ENCODE assay signal across 27 mouse cellular contexts in genomic region chr9:103118651-103119275, GRCm38 (mm10). TPM values are rescaled to one million over a fixed set of nuclear protein-coding genes. Genes with fewer than 3 reads are reported as not detected.
A peak's percentile ranks its signal among the peaks of the same experiment; 100 is the strongest.
DNase-seq lines count a peak whose midpoint lies in the region; ATAC-seq and TF ChIP-seq lines count a peak whose summit lies in the region.
"Had no signal": no experiment of that assay in that cellular context is flagged by ENCODE, and none has a peak within 500 bp of the region (broad histone marks: within the 10 kb centered on the region; RNA-seq: fewer than 3 reads in every experiment).

No protein-coding gene starts in this region.

- no peak for TF ChIP-seq POLR2A in cerebellum, adult 2 months (IDR thresholded peaks at IDR 0.05; ENCODE audit: borderline replicate concordance, insufficient read depth, low read length)

- no peak overlapping the region for H3K9ac ChIP-seq in heart, embryonic 12.5 days
- 0 out of 2 replicates have a peak overlapping the region, but pooled peaks have one; percentile 17 for H3K9ac ChIP-seq in neural tube, embryonic 13.5 days
- H3K9ac ChIP-seq: embryonic facial prominence, embryonic 15.5 days; heart, embryonic 15.5 days; liver, embryonic 15.5 days; lung, embryonic 14.5 days had no signal

- peak in 1 of 2 experiments; percentile 54 for DNase-seq in cerebellum, adult 2 months
- DNase-seq in cerebellum, adult 9-11 months, result no peak
- DNase-seq in heart, embryonic 10.5 days (ENCODE audit: low spot score), result peak; percentile 69
- no peak for DNase-seq in neural tube, embryonic 10.5 days (ENCODE audit: extremely low spot score, low spot score)
- DNase-seq in right cerebral cortex, postnatal 25 days, result no peak
- DNase-seq in left cerebral cortex, postnatal 10 days (ENCODE audit: extremely low spot score in 1 of 2, low spot score in 2 of 2), result no peak
- DNase-seq: adrenal gland, postnatal 10 days; gastrocnemius, adult 2 months; gastrocnemius, postnatal 36 days; heart, adult 2 months; kidney, adult 9 months; kidney, postnatal 10 days; layer of hippocampus, postnatal 36 days; lung, embryonic 14.5 days; lung, postnatal 14 days; right cerebral cortex, adult 18-20 months; right cerebral cortex, postnatal 4 days; thymus, adult 18-20 months; thymus, postnatal 25 days had no signal

- no peaks in the 10 kb centered on the region for H3K36me3 ChIP-seq in heart, embryonic 10.5 days
- H3K36me3 ChIP-seq in heart, embryonic 12.5 days, result no peaks in the 10 kb centered on the region
- H3K36me3 ChIP-seq in neural tube, embryonic 13.5 days, result peaks cover 10% of the 10 kb centered on the region; the same call in 1 of the 2 replicates
- H3K36me3 ChIP-seq: embryonic facial prominence, embryonic 10.5 days; embryonic facial prominence, embryonic 15.5 days; heart, embryonic 15.5 days; liver, embryonic 15.5 days had no signal

- H3K9me3 ChIP-seq in heart, embryonic 10.5 days, result no peaks in the 10 kb centered on the region
- no peaks in the 10 kb centered on the region for H3K9me3 ChIP-seq in heart, embryonic 12.5 days (replicated peaks)
- H3K9me3 ChIP-seq in neural tube, embryonic 13.5 days, result no peaks in the 10 kb centered on the region
- H3K9me3 ChIP-seq: embryonic facial prominence, embryonic 10.5 days; embryonic facial prominence, embryonic 15.5 days; heart, embryonic 15.5 days; liver, embryonic 15.5 days had no signal

- intact Hi-C loops in left cerebral cortex, postnatal 10 days (cut with DNase I), result no loop called here

- H3K4me2 ChIP-seq in heart, embryonic 12.5 days, result no peak overlapping the region
- no peak overlapping the region for H3K4me2 ChIP-seq in neural tube, embryonic 13.5 days
- H3K4me2 ChIP-seq: embryonic facial prominence, embryonic 15.5 days; heart, embryonic 15.5 days; liver, embryonic 15.5 days; lung, embryonic 14.5 days had no signal

- no peak for TF ChIP-seq CTCF in cerebellum, adult 2 months (IDR thresholded peaks at IDR 0.05; ENCODE audit: borderline replicate concordance, insufficient read depth, low read depth, low read length)

- 12% methylated on average over 5 of the region's 5 CpGs for WGBS in cerebellum, adult 2 months
- WGBS in heart, embryonic 10.5 days, result 82% methylated on average over 5 of the region's 5 CpGs
- WGBS in heart, embryonic 12.5 days, result 84% methylated on average over 5 of the region's 5 CpGs
- WGBS in neural tube, embryonic 13.5 days, result 88% methylated on average over 5 of the region's 5 CpGs

- peak overlapping the region; percentile 45; the same call in 1 of the 2 replicates for H3K27ac ChIP-seq in cerebellum, adult 2 months (ENCODE audit: insufficient read depth, low read length)
- no peak overlapping the region for H3K27ac ChIP-seq in heart, embryonic 10.5 days
- H3K27ac ChIP-seq in heart, embryonic 12.5 days (ENCODE audit: poor library complexity, severe bottlenecking), result no peak overlapping the region
- H3K27ac ChIP-seq in neural tube, embryonic 13.5 days (replicated peaks), result peak overlapping the region; percentile 54; the same call in 1 of the 2 replicates
- H3K27ac ChIP-seq: embryonic facial prominence, embryonic 10.5 days; embryonic facial prominence, embryonic 15.5 days; gastrocnemius, adult 2 months; heart, adult 2 months; heart, embryonic 15.5 days; liver, embryonic 15.5 days; stomach, postnatal 0 days had no signal

- ATAC-seq in heart, embryonic 12.5 days (ENCODE audit: insufficient number of reproducible peaks, low FRiP score), result no peak
- no peak for ATAC-seq in neural tube, embryonic 13.5 days (ENCODE audit: low read depth)
- ATAC-seq: intestine, postnatal 0 days had no signal

- H3K4me3 ChIP-seq in cerebellum, adult 2 months (replicated peaks; ENCODE audit: insufficient read depth, low read depth, low read length), result peak overlapping the region; percentile 18
- no peak overlapping the region for H3K4me3 ChIP-seq in heart, embryonic 10.5 days
- H3K4me3 ChIP-seq in heart, embryonic 12.5 days, result no peak overlapping the region
- H3K4me3 ChIP-seq in neural tube, embryonic 13.5 days, result no peak overlapping the region
- H3K4me3 ChIP-seq: embryonic facial prominence, embryonic 10.5 days; embryonic facial prominence, embryonic 15.5 days; gastrocnemius, adult 2 months; heart, adult 2 months; heart, embryonic 15.5 days; liver, embryonic 15.5 days had no signal

- H3K27me3 ChIP-seq in cerebellum, adult 2 months (ENCODE audit: control insufficient read depth, insufficient read depth, low read length), result no peaks in the 10 kb centered on the region
- peaks cover 59% of the 10 kb centered on the region for H3K27me3 ChIP-seq in heart, embryonic 10.5 days (ENCODE audit: insufficient read depth, poor library complexity, severe bottlenecking)
- peaks cover 30% of the 10 kb centered on the region for H3K27me3 ChIP-seq in heart, embryonic 12.5 days (replicated peaks)
- no peaks in the 10 kb centered on the region for H3K27me3 ChIP-seq in neural tube, embryonic 13.5 days

- peaks cover 77% of the 10 kb centered on the region for H3K4me1 ChIP-seq in cerebellum, adult 2 months (ENCODE audit: control insufficient read depth, insufficient read depth, low read length)
- H3K4me1 ChIP-seq in heart, embryonic 10.5 days, result no peaks in the 10 kb centered on the region
- no peaks in the 10 kb centered on the region for H3K4me1 ChIP-seq in heart, embryonic 12.5 days (replicated peaks)
- peaks cover 76% of the 10 kb centered on the region for H3K4me1 ChIP-seq in neural tube, embryonic 13.5 days (replicated peaks)
- H3K4me1 ChIP-seq: embryonic facial prominence, embryonic 15.5 days; heart, embryonic 15.5 days; liver, embryonic 15.5 days had no signal

RNA-seq across cellular contexts. Expression of gene Rab6b, which starts 7.2 kb away (rescaled TPM):
- 188 and 199 TPM in 2 replicates for polyA plus RNA-seq in cerebellum, adult 2 months (2012; rRNA removed)
- 2.3 and 2.7 TPM in 2 replicates for polyA plus RNA-seq in heart, embryonic 10.5 days (2016; fragmentation: Nextera tagmentation; extraction: Ambion mirVana)
- polyA plus RNA-seq in heart, embryonic 12.5 days (2016; fragmentation: Nextera tagmentation; extraction: Ambion mirVana), result 3.0 and 3.2 TPM in 2 replicates
- polyA plus RNA-seq in neural tube, embryonic 13.5 days (2015; fragmentation: Nextera tagmentation; extraction: Ambion mirVana), result 82.5 and 86.2 TPM in 2 replicates
- 100 to 1,000 TPM; 623 to 633 TPM for total RNA-seq in left cerebral cortex, postnatal 10 days (2021)

Comparison
In these comparisons a context has a peak if more than half of its experiments do, and no peak if none do; other contexts are left out.
1. H3K27ac ChIP-seq: peak in cerebellum, adult 2 months (single experiment) and neural tube, embryonic 13.5 days (single experiment); none in heart, embryonic 10.5 days (single experiment) and heart, embryonic 12.5 days (single experiment).
2. RNA of gene Rab6b, which starts 7.2 kb away (polyA plus RNA-seq): 188 to 199 TPM in cerebellum, adult 2 months and 82.5 to 86.2 TPM in neural tube, embryonic 13.5 days; 3.0 to 3.2 TPM in heart, embryonic 12.5 days and 2.3 to 2.7 TPM in heart, embryonic 10.5 days; every median in the first group is over 10 times any median in the second.